Mouse (Mus musculus) E14TG2a.4 (cell line): ENCODE measurements around the gene Nxpe4.

Experiments
- CTCF ChIP-seq: conservative IDR thresholded peaks from 2 replicates; pipeline ENCODE4 v1.5.1; 2014; ENCODE audit warnings: low read length
- NANOG ChIP-seq: IDR thresholded peaks from 2 replicates; pipeline ENCODE4 v1.6.1; 2014; ENCODE audit warnings: borderline replicate concordance, low read length, mixed read lengths
- POU5F1 ChIP-seq: IDR thresholded peaks from 2 replicates; pipeline ENCODE4 v1.6.1; 2014; ENCODE audit warnings: low read length, borderline replicate concordance

- TF ChIP-seq CTCF: no peak
- TF ChIP-seq NANOG: no peak
- no peak for TF ChIP-seq POU5F1
Measured at GRCm38 (mm10) chr9:48181300-48181699, 19.5 kb downstream of the Nxpe4 start.
